In genomic region chr5:43422815-43423687, GRCm38 (mm10) we compare ENCODE assay signal across 9 mouse cellular contexts.
A peak's percentile ranks its signal among the peaks of the same experiment; 100 is the strongest.
DNase-seq lines count a peak whose midpoint lies in the region; ATAC-seq and TF ChIP-seq lines count a peak whose summit lies in the region.
"Had no signal": no experiment of that assay in that cellular context is flagged by ENCODE, and none has a peak within 500 bp of the region (broad histone marks: within the 10 kb centered on the region; RNA-seq: fewer than 3 reads in every experiment).

No protein-coding gene starts in this region.

- H3K4me2 ChIP-seq in forebrain, embryonic 14.5 days (ENCODE audit: low read length) = no peak overlapping the region
- H3K4me2 ChIP-seq in hindbrain, embryonic 13.5 days = no peak overlapping the region
- no peak overlapping the region for H3K4me2 ChIP-seq in lung, postnatal 0 days (replicated peaks; ENCODE audit: low read depth, low read length)
- H3K4me2 ChIP-seq: liver, embryonic 15.5 days had no signal

- H3K9ac ChIP-seq in forebrain, embryonic 14.5 days (ENCODE audit: low read length) = no peak overlapping the region
- no peak overlapping the region for H3K9ac ChIP-seq in hindbrain, embryonic 13.5 days
- H3K9ac ChIP-seq in lung, postnatal 0 days (replicated peaks; ENCODE audit: low read depth) = no peak overlapping the region
- H3K9ac ChIP-seq: liver, embryonic 15.5 days had no signal

- peak; percentile 46 for DNase-seq in MEL-GATA-1-ER (ENCODE audit: extremely low read depth, low read depth)
- peak; percentile 53 for DNase-seq in c-Kit-positive CD71-negative TER-119-negative erythroid progenitor cells, embryonic 14.5 days (ENCODE audit: low read depth)
- peak; percentile 87 for DNase-seq in forebrain, embryonic 14.5 days (ENCODE audit: low spot score)
- peak; percentile 89 for DNase-seq in layer of hippocampus, adult 9-10 months (ENCODE audit: low spot score)
- DNase-seq in lung, postnatal 0 days (ENCODE audit: low spot score) = peak; percentile 89
- peak; percentile 45 for DNase-seq in retina, adult 2 months (ENCODE audit: low read depth, low spot score)
- peak; percentile 26 for DNase-seq in urinary bladder, postnatal 10 days (ENCODE audit: low spot score)

- no peak overlapping the region for H3K27ac ChIP-seq in forebrain, embryonic 14.5 days (ENCODE audit: low read depth, low read length)
- no peak overlapping the region for H3K27ac ChIP-seq in hindbrain, embryonic 13.5 days
- no peak overlapping the region for H3K27ac ChIP-seq in lung, postnatal 0 days (ENCODE audit: low read length)
- H3K27ac ChIP-seq: liver, embryonic 15.5 days had no signal

- peak; percentile 89 for TF ChIP-seq CTCF in lung, postnatal 0 days (IDR thresholded peaks at IDR 0.05)

- H3K4me3 ChIP-seq in forebrain, embryonic 14.5 days (ENCODE audit: low read depth, low read length) = no peak overlapping the region
- no peak overlapping the region for H3K4me3 ChIP-seq in hindbrain, embryonic 13.5 days
- H3K4me3 ChIP-seq in lung, postnatal 0 days (ENCODE audit: low read depth, low read length) = no peak overlapping the region
- H3K4me3 ChIP-seq: liver, embryonic 15.5 days had no signal

- H3K36me3 ChIP-seq in forebrain, embryonic 14.5 days (ENCODE audit: control insufficient read depth, insufficient read depth, low read length) = no peaks in the 10 kb centered on the region
- no peaks in the 10 kb centered on the region for H3K36me3 ChIP-seq in hindbrain, embryonic 13.5 days
- no peaks in the 10 kb centered on the region for H3K36me3 ChIP-seq in lung, postnatal 0 days (ENCODE audit: insufficient read depth, low read length)
- H3K36me3 ChIP-seq: liver, embryonic 15.5 days had no signal

- no peaks in the 10 kb centered on the region for H3K9me3 ChIP-seq in forebrain, embryonic 14.5 days (replicated peaks; ENCODE audit: control insufficient read depth, low read length)
- no peaks in the 10 kb centered on the region for H3K9me3 ChIP-seq in hindbrain, embryonic 13.5 days
- no peaks in the 10 kb centered on the region for H3K9me3 ChIP-seq in lung, postnatal 0 days (ENCODE audit: low read length)
- H3K9me3 ChIP-seq: liver, embryonic 15.5 days had no signal

- peak; percentile 81 for ATAC-seq in forebrain, embryonic 14.5 days
- ATAC-seq in hindbrain, embryonic 13.5 days (ENCODE audit: low FRiP score) = peak; percentile 81
- ATAC-seq in lung, postnatal 0 days = peak; percentile 78

- TF ChIP-seq EP300 in lung, postnatal 0 days (IDR thresholded peaks at IDR 0.05) = no peak

- H3K4me1 ChIP-seq in forebrain, embryonic 14.5 days (ENCODE audit: control insufficient read depth, insufficient read depth, low read length) = no peaks in the 10 kb centered on the region
- H3K4me1 ChIP-seq in hindbrain, embryonic 13.5 days (replicated peaks) = no peaks in the 10 kb centered on the region
- H3K4me1 ChIP-seq in lung, postnatal 0 days (ENCODE audit: insufficient read depth, low read depth, low read length) = no peaks in the 10 kb centered on the region
- H3K4me1 ChIP-seq: liver, embryonic 15.5 days had no signal

- WGBS in forebrain, embryonic 14.5 days = 81% methylated on average over 9 of the region's 9 CpGs
- WGBS in hindbrain, embryonic 13.5 days = 77% methylated on average over 9 of the region's 9 CpGs
- 71% methylated on average over 9 of the region's 9 CpGs for WGBS in lung, postnatal 0 days

- H3K27me3 ChIP-seq in forebrain, embryonic 14.5 days (replicated peaks; ENCODE audit: control insufficient read depth, insufficient read depth, low read length) = no peaks in the 10 kb centered on the region
- H3K27me3 ChIP-seq in hindbrain, embryonic 13.5 days = no peaks in the 10 kb centered on the region
- H3K27me3 ChIP-seq in lung, postnatal 0 days (replicated peaks; ENCODE audit: insufficient read depth, low read length) = no peaks in the 10 kb centered on the region
- H3K27me3 ChIP-seq: liver, embryonic 15.5 days had no signal

Comparison
In these comparisons a context has a peak if more than half of its experiments do, and no peak if none do; other contexts are left out.
1. DNase-seq: peak in every context shown above with its lines; median percentile 89 in layer of hippocampus, adult 9-10 months; 89 in lung, postnatal 0 days; 87 in forebrain, embryonic 14.5 days; 53 in c-Kit-positive CD71-negative TER-119-negative erythroid progenitor cells, embryonic 14.5 days; 46 in MEL-GATA-1-ER; 45 in retina, adult 2 months; 26 in urinary bladder, postnatal 10 days.